Mouse (Mus musculus): ENCODE results near the gene Tmem205. TPM values are rescaled to one million over a fixed set of nuclear protein-coding genes. Genes with fewer than 3 reads are reported as not detected.
A peak's percentile ranks its signal among the peaks of the same experiment; 100 is the strongest.

The Tmem205 gene
- polyA plus RNA-seq, 1 experiment from 2014 or later = 75.4 TPM

GRCm38 (mm10) chr9:21925034-21925433, 2.3 kb downstream of the Tmem205 start:
- Histone ChIP-seq H3K4me2 (replicated peaks; ENCODE audit: low read depth, low read length) (no peak overlapping the region), H3K4me3 (ENCODE audit: low read length) (no peak overlapping the region), H3K9me3 (ENCODE audit: low read length) (no peaks in the 10 kb centered on the region), H3K9ac (replicated peaks; ENCODE audit: low read length) (no peak overlapping the region), H3K27me3 (ENCODE audit: insufficient read depth, low read length) (no peaks in the 10 kb centered on the region), H3K4me1 (ENCODE audit: insufficient read depth, low read length) (peaks cover 28% of the 10 kb centered on the region), H3K36me3 (ENCODE audit: insufficient read depth, low read length) (0 out of 2 replicates have a peak, but pooled peaks cover 9% of the 10 kb centered on the region), H3K27ac (ENCODE audit: low read length) (no peak overlapping the region)
- no peak for ATAC-seq (ENCODE audit: low FRiP score, low TSS enrichment)
- 87% methylated on average over 3 of the region's 3 CpGs for WGBS

DNA sequence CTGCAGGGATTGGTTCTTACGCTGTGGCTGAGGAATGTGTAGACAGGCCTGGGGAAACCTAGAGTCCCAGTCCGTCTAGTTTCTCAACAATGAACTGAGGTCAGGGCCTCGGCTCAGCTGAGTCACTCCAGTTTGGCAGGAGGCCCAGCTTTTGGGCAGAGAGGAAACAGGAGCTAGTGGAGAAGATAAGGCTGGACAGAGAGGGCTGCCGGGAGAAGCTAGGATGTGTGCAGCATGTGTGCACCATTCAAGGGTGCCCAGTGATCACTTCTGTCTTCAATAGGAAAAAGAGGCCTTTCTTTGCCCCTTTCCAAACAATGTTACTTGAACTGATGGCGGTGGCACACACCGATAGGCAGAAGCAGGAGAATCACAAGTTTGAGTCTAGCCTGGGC, 3.3 kb downstream of the Tmem205 start:
- no peak overlapping the region for H3K9ac ChIP-seq (replicated peaks; ENCODE audit: low read length)
- no peaks in the 10 kb centered on the region for H3K9me3 ChIP-seq (ENCODE audit: low read length)
- H3K36me3 ChIP-seq (ENCODE audit: insufficient read depth, low read length) = 0 out of 2 replicates have a peak, but pooled peaks cover 9% of the 10 kb centered on the region
- H3K27ac ChIP-seq (ENCODE audit: low read length) = peak overlapping the region; percentile 70; the same call in 1 of the 2 replicates
- no peak overlapping the region for H3K4me2 ChIP-seq (replicated peaks; ENCODE audit: low read depth, low read length)
- H3K27me3 ChIP-seq (ENCODE audit: insufficient read depth, low read length) = no peaks in the 10 kb centered on the region
- H3K4me1 ChIP-seq (ENCODE audit: insufficient read depth, low read length) = peaks cover 28% of the 10 kb centered on the region
- ATAC-seq (ENCODE audit: low FRiP score, low TSS enrichment) = peak; percentile 33; the same call in 1 of the 2 replicates
- H3K4me3 ChIP-seq (ENCODE audit: low read length) = no peak overlapping the region
- WGBS = 58% methylated on average over 6 of the region's 6 CpGs

GRCm38 (mm10) chr9:21923490-21924098, 3.8 kb downstream of the Tmem205 start:
- WGBS = 42% methylated on average over 3 of the region's 3 CpGs
- H3K27me3 ChIP-seq (ENCODE audit: insufficient read depth, low read length) = no peaks in the 10 kb centered on the region
- no peak for ATAC-seq (ENCODE audit: low FRiP score, low TSS enrichment)
- peak overlapping the region; percentile 70; the same call in 1 of the 2 replicates for H3K27ac ChIP-seq (ENCODE audit: low read length)
- no peaks in the 10 kb centered on the region for H3K9me3 ChIP-seq (ENCODE audit: low read length)
- peaks cover 28% of the 10 kb centered on the region for H3K4me1 ChIP-seq (ENCODE audit: insufficient read depth, low read length)
- H3K36me3 ChIP-seq (ENCODE audit: insufficient read depth, low read length) = 0 out of 2 replicates have a peak, but pooled peaks cover 9% of the 10 kb centered on the region
- no peak overlapping the region for H3K9ac ChIP-seq (replicated peaks; ENCODE audit: low read length)
- no peak overlapping the region for H3K4me3 ChIP-seq (ENCODE audit: low read length)
- no peak overlapping the region for H3K4me2 ChIP-seq (replicated peaks; ENCODE audit: low read depth, low read length)

DNA sequence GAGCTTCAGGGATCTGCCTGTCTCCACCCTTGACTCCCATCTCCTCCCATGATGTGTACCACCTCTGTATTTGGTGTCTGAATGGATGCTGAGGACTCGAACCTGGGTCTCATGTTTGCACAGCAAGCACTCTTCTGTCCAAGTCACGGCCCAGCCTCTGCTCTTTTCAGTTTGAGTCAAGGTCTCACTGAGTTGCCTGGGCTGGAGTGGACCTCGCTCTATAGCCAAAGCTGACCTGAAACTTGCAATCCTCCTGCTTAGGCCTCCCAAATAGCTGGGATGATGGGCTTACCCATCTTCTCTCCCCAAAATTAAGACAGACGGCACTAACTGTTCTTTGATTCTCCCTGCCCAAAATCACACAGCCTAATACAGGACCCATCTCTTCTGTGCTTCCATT, 4.3 kb downstream of the Tmem205 start:
- Histone ChIP-seq H3K4me2 (replicated peaks; ENCODE audit: low read depth, low read length) (no peak overlapping the region), H3K36me3 (ENCODE audit: insufficient read depth, low read length) (0 out of 2 replicates have a peak, but pooled peaks cover 9% of the 10 kb centered on the region), H3K27me3 (ENCODE audit: insufficient read depth, low read length) (no peaks in the 10 kb centered on the region), H3K27ac (ENCODE audit: low read length) (no peak overlapping the region; the same call in 1 of the 2 replicates), H3K4me3 (ENCODE audit: low read length) (no peak overlapping the region), H3K9me3 (ENCODE audit: low read length) (no peaks in the 10 kb centered on the region), H3K4me1 (ENCODE audit: insufficient read depth, low read length) (peaks cover 31% of the 10 kb centered on the region), H3K9ac (replicated peaks; ENCODE audit: low read length) (no peak overlapping the region)
- no peak for ATAC-seq (ENCODE audit: low FRiP score, low TSS enrichment)
- 92% methylated on average over 4 of the region's 4 CpGs for WGBS

DNA sequence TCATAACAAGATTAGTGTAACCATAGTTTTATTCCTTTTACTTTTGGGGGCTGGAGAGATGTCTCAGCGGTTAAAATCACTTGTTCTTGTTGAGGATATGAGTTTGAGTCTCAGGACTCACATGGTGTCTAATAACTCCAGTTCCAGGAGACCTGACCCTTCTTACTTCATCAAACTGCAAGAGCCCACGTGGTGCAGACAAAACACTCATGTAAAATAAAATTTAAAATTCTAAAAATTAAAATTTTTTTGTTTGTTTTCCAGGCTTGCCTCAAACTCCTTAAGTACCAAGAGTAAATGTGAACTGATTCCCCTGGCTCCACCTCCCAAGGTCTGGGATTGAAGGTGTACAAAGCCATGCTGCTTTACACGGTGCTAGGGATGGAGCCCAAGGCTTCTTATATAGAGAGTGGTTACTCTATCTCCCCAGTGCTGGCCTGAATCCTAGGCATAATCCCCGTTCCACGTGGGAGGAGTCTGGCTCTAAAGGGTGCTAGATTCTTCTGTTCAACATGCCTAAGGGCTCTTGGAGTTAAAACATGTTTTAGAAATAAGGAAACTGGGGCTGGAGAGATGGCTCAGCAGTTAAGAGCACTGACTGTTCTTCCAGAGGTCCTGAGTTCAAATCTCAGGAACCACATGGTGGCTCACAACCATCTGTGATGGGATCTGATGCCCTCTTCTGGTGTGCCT, 8.5 kb downstream of the Tmem205 start:
- Histone ChIP-seq H3K27ac (ENCODE audit: low read length) (no peak overlapping the region), H3K9ac (replicated peaks; ENCODE audit: low read length) (no peak overlapping the region), H3K4me3 (ENCODE audit: low read length) (peak overlapping the region; percentile 50; the same call in 1 of the 2 replicates), H3K9me3 (ENCODE audit: low read length) (no peaks in the 10 kb centered on the region), H3K36me3 (ENCODE audit: insufficient read depth, low read length) (no peaks in the 10 kb centered on the region), H3K4me1 (ENCODE audit: insufficient read depth, low read length) (peaks cover 19% of the 10 kb centered on the region), H3K4me2 (replicated peaks; ENCODE audit: low read depth, low read length) (peak overlapping the region; percentile 66), H3K27me3 (ENCODE audit: insufficient read depth, low read length) (no peaks in the 10 kb centered on the region)
- ATAC-seq (ENCODE audit: low FRiP score, low TSS enrichment) = no peak
- 22% methylated on average over 5 of the region's 5 CpGs for WGBS

DNA sequence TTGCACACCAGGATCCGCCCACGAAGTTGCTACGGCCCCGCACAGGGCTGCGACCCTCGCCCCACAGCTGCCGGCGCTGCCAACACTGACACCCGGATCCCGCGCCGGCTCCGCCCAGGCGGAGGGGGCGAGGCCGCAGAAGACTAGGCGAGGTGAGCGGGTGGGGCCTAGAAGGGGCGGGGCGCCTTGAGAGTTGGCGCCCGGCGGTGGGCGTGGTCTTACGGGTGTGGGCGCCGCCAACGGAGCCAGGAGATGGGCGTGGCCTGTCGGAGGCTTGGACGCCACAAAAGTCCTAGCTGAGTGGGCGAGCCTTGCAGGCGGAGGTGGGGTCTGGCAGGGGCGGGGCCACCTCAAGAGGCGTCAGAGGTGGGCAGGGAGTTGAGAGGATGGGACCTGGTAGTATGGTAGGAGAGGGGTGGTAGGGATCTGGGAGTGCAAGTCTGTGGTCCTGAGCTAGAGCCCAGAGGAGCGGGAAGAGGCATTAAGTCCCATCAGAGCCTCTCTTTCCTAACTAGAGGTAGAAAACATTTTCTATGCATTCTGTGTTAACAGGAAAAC, 9.2 kb downstream of the Tmem205 start, which contains the start of gene Rab3d:
TSS of gene Rab3d (minus strand) at position 158 of the 558 bp plus-strand sequence.
- Histone ChIP-seq H3K4me3 (ENCODE audit: low read length) (peak within 1 kb of the TSS; percentile 50), H3K27ac (ENCODE audit: low read length) (no peak within 1 kb of the TSS), H3K9ac (replicated peaks; ENCODE audit: low read length) (peak within 1 kb of the TSS; percentile 49), H3K27me3 (ENCODE audit: insufficient read depth, low read length) (no peaks in the 10 kb centered on the region), H3K4me2 (replicated peaks; ENCODE audit: low read depth, low read length) (peak within 1 kb of the TSS; percentile 66), H3K4me1 (ENCODE audit: insufficient read depth, low read length) (peaks cover 13% of the 10 kb centered on the region; the same call in 1 of the 2 replicates), H3K9me3 (ENCODE audit: low read length) (no peaks in the 10 kb centered on the region), H3K36me3 (ENCODE audit: insufficient read depth, low read length) (no peaks in the 10 kb centered on the region)
- WGBS = under 1% methylated on average over 35 of the region's 36 CpGs
- ATAC-seq (ENCODE audit: low FRiP score, low TSS enrichment) = peak; percentile 96

DNA sequence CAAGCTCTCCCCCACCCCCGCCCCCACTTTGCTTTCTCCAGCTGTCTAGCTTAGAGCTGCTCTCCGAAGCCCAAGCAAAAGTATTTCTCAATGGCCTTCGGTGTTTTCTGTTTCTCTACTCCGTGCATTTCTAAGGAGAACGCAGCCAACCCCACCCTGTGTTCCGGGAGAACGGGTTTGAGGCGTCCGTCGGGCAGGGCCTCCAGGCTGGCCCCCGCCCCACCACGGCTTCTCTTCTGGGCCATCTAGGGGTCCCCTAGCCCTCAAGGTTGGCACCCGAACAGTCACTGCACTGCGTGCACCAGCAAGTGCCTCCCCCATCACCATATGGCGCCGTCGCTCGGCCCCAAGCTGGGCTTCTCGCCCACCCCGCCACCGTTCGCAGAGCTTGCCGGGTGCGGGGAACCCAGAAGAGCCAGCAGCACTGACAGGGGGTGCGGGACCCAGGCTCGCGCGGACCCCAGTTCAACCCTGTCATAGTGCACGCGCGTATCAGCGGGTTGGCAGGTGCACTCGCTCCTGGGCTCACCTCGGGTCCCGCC, 9.8 kb downstream of the Tmem205 start:
- Histone ChIP-seq H3K36me3 (ENCODE audit: insufficient read depth, low read length) (no peaks in the 10 kb centered on the region), H3K4me2 (replicated peaks; ENCODE audit: low read depth, low read length) (peak overlapping the region; percentile 66), H3K27me3 (ENCODE audit: insufficient read depth, low read length) (no peaks in the 10 kb centered on the region), H3K4me1 (ENCODE audit: insufficient read depth, low read length) (peaks cover 12% of the 10 kb centered on the region; the same call in 1 of the 2 replicates), H3K9me3 (ENCODE audit: low read length) (no peaks in the 10 kb centered on the region), H3K9ac (replicated peaks; ENCODE audit: low read length) (peak overlapping the region; percentile 49), H3K4me3 (ENCODE audit: low read length) (peak overlapping the region; percentile 50), H3K27ac (ENCODE audit: low read length) (no peak overlapping the region)
- ATAC-seq (ENCODE audit: low FRiP score, low TSS enrichment) = no peak; the same call in none of the 2 replicates
- 2% methylated on average over 32 of the region's 35 CpGs for WGBS

DNA sequence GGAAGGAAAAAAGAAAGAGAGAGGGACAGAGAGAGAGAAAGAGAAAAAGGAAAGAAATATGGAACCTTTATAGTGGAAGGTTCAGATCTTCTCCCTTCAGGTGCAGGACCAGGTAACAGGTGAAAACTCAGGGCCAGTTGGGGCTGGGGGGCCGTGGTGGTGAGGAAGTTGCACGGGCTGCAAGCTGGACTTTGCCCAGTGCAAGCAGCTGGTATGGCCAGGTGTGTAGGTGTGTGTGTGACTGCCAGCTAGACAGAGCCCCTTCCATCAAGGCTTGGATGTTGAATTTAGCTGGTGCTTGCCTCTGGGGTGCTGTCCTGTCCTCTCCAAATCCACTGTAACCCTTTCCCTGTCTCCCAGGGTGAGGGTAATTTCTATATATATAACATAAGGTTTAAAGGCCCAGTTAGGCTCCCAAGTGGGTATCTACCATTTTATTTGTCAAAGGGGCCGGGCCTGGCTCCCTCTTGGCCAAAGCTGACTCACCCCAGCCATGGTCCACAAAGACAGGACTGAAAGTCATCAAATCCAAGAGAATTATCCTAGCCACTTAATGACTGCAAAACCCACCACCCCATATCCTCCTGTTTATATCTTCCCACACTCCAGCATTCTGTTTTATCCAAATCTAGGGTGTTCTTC, 10.4 kb downstream of the Tmem205 start:
- Histone ChIP-seq H3K4me2 (replicated peaks; ENCODE audit: low read depth, low read length) (peak overlapping the region; percentile 66), H3K9ac (replicated peaks; ENCODE audit: low read length) (peak overlapping the region; percentile 49), H3K27me3 (ENCODE audit: insufficient read depth, low read length) (no peaks in the 10 kb centered on the region), H3K9me3 (ENCODE audit: low read length) (no peaks in the 10 kb centered on the region), H3K27ac (ENCODE audit: low read length) (no peak overlapping the region), H3K36me3 (ENCODE audit: insufficient read depth, low read length) (no peaks in the 10 kb centered on the region), H3K4me3 (ENCODE audit: low read length) (peak overlapping the region; percentile 50), H3K4me1 (ENCODE audit: insufficient read depth, low read length) (peaks cover 12% of the 10 kb centered on the region; the same call in 1 of the 2 replicates)
- 63% methylated on average over 3 of the region's 3 CpGs for WGBS
- ATAC-seq (ENCODE audit: low FRiP score, low TSS enrichment) = no peak

- Histone ChIP-seq H3K9me3 (ENCODE audit: low read length) (no peaks in the 10 kb centered on the region), H3K27ac (ENCODE audit: low read length) (no peak overlapping the region)
- 79% methylated on average over 10 of the region's 10 CpGs for WGBS
Measured at GRCm38 (mm10) chr9:21909474-21910223, 17.7 kb downstream of the Tmem205 start.

More at GRCm38 (mm10) chr9:21909474-21910223, 17.7 kb downstream of the Tmem205 start:
- Histone ChIP-seq H3K36me3 (ENCODE audit: insufficient read depth, low read length) (no peaks in the 10 kb centered on the region), H3K4me1 (ENCODE audit: insufficient read depth, low read length) (no peaks in the 10 kb centered on the region), H3K9ac (replicated peaks; ENCODE audit: low read length) (no peak overlapping the region), H3K4me2 (replicated peaks; ENCODE audit: low read depth, low read length) (no peak overlapping the region), H3K4me3 (ENCODE audit: low read length) (no peak overlapping the region), H3K27me3 (ENCODE audit: insufficient read depth, low read length) (no peaks in the 10 kb centered on the region)
- no peak for ATAC-seq (ENCODE audit: low FRiP score, low TSS enrichment)

Measured in kidney, embryonic 16.5 days (tissue).